Mouse (Mus musculus) heart, postnatal 14 days (tissue): ENCODE data around the gene Ccdc148. TPM values are rescaled to one million over a fixed set of nuclear protein-coding genes. Genes with fewer than 3 reads are reported as not detected.

Source experiments
- DNase-seq, 2 experiments: peaks; one replicate each; pipeline ENCODE4 v3.0.0; 2021 to 2022
- intact Hi-C: fragments of 180-260 bp; cut with DNase I; formaldehyde crosslinking; loops from one replicate; pipeline ENCODE4 v1.15.1; 2025
- total RNA-seq, 2 experiments: library from RNA; stranded (reverse); gene quantifications; 2 replicates each; pipeline ENCODE4 v1.2.3; 2021

Gene Ccdc148
- total RNA-seq, 2 experiments from 2014 or later, result 0.93 to 1.2 TPM

DNA sequence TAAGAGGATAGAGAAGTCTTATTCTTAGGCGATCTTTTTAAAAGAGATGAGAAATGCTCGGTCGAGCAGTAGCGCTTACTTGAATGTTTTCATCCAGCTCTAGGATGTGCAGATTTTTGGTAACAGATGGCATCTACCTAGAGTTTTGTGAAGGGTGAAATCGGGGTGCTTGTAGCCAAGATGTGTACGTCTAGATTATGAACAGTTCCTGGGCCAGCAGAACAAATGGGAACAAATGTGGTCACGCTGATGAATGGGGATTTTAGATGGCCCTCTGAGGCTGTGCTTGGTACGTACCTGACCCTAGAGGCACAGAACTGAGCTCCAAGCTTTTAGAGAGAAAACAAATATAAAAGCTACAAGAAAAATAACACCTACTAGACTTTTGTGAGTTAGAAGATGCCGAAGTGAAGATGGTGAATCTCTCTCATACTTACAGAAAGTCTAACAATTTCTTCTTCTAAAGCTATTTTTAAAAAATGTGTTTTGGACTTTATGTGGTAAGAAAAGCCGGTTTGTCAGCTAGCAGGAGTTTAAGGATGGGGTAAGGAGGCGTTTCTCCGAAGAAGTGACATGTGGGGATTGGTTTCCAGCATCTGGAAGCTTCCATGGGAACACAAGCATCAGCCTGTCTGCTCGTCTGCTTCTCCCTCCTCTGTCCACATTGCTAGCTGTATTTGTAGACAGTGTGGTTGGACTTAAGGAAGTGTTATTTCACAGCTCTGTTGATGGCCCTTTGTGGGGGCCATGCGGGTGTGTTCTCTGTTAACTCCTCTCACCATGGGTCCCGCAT, 21.0 kb upstream of the Ccdc148 start:
- DNase-seq, result no peak
- intact Hi-C loops, result no loop called here

DNA sequence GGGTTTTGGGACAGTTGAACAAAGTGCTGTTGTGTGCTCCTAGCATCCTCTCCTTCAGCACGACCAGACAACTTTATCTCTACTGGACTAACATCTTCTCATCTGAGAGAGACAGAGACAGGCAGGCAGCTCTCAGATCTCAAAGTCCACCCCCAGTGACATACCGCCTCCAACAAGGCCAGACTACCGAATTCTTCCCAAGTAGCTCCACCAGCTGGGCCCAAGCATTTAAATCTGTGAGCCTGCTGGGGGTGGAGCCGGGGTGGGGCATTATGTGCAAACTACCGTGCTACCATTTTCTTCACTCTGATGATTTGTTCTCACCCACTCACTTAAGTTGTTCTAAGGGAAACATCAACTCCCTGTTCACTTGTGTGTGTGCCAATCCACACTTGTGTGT, 19.0 kb upstream of the Ccdc148 start:
- DNase-seq, result no peak
- intact Hi-C loops, result no loop called here

DNA sequence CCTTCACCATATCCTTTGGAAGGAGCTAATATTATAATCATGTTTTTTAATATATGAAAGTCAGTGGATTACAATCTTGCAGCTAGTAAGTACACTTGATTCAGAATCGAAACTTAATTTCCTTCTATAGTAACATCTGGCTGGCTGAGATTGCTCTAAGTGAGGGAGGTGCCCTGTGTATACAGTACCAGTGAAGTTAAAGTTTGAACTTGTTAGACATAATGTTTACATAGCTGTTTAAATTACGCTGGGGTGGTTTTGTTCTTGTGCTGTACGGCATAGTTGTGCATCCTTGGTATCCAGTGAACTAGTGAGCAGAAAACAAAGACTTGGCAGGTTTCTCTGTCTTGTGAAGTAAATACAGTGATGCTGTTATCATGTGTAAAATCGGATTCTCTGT, 18.5 kb upstream of the Ccdc148 start:
- no peak for DNase-seq

DNA sequence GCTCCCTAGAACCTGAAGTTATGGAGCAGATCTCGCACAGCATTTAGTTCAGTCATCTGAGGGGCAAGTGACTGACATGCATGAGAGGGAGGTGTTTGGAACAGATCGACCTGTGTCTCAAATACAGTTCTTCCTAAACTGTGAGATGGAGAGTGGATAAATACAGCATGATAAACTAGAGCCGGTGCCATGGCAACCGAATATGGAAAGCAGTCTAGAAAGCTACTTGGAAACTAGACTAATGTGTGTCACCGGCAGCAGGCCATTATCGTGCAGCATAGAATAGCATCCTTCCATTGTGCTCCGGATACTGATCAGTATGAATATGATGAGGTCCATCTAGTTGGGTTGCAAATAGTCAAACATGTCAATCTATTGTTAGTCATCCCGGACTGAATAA, 17.7 kb upstream of the Ccdc148 start:
- no peak for DNase-seq
- intact Hi-C loops, result no loop called here

More for the DNA sequence above, 18.5 kb upstream of the Ccdc148 start:
- intact Hi-C loops, result no loop called here

DNA sequence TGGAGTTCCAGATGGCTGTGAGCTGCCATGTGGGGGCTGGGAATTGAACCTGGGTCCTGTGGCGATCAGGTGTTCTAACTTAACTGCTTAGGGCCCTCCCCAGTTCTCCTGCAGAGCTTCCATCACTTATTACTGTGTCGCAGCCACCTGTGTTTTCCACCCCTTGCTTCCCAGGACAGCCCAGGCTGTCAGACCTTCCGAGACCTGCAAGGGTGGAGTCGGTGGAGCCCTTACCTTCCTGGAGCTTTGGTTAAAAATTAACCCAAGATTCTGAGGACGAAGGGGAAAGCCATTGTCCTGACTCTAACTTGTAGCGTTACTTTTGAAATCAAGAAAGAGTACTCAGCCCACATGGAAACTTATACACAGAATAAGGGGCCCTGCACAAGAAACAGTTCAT, 15.4 kb upstream of the Ccdc148 start:
- no peak for DNase-seq
- intact Hi-C loops, result no loop called here

DNA sequence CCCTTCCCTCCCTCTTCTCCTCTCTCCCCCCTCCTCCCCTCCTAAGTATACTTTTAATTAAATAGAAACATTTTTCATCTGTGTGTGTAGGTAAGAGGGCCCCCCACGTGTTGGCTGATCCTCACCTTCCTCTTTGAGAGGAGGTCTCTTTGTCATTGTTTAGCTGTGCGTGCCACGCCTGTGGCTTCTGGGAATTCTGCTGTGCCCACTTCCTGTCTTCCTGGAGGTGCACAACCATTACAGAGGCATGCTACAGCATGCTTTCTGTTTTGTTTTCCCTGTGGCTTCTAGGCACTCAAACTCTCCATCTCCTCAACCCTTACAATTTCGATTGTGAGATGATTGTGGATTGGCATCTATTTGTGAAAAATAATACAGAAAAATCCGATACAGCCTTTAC, 11.1 kb upstream of the Ccdc148 start:
- no peak for DNase-seq
- intact Hi-C loops, result no loop called here

DNA sequence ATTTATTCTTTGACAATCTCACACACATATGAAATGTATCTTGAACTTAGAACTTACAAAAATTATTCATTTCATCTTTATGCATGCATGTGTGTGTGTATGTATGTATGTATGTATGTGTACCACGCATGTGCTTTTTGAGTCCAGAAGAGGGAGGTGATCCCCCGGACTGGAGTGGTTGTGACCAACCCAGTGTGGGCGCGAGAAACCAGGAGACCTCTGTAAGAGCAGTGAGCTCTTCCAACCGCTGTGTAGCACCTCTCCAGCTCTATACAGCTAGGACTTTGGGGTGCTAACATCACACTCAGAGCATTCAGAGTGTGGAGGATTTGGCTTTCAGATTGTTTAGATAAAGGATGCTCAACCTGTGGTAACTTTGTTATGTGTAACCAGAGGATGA, 10.1 kb upstream of the Ccdc148 start:
- no peak for DNase-seq
- intact Hi-C loops, result no loop called here

DNA sequence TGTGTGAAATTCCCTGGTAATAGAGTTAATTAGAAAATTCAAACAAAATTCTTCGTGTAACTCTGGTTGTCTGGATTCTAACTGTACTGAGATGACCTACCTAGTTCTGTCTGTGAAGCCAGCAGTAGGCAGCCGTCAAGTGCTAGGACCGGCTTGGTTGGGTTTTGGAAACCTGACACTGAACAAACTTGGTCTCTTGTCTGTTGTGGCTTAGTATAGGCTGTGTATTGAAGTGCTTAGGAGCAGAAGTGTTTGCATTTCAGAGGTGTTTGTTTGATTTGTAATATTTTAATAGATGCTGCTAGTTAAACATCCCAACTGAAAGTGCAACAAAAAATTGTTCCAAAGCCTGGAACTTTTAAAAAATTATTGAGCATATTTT, 9.7 kb upstream of the Ccdc148 start:
- intact Hi-C loops, result no loop called here
- DNase-seq, result no peak

DNA sequence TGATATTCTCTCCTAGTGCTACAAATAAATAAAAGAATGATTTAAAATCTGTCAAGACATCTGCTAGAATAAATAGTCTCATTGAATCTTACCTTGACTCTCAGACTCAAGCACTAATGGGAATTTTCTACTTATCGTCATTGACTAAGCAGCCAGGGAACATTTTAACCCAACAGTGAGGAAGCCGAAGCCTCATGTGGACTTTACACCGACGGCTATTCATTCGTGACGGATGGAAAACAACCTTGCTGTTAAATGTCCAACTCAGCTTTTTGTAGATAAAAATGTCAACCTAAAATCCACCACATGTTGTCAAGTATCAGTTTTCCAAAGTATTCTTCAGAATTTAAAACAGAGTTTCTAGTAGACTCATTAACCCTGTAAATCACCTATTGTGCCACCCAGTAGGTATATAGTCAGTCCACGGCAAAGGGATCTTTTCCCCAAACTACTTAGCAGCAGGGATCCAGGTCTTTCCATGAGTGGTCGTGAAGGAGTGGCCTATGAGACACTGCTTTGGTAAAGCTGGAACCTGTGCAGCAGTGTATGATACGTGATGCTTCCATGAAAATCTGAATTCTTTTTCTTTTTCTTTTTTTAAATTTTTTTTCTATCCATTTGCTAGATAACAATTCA, 9.2 kb upstream of the Ccdc148 start:
- intact Hi-C loops, result no loop called here
- no peak for DNase-seq

DNA sequence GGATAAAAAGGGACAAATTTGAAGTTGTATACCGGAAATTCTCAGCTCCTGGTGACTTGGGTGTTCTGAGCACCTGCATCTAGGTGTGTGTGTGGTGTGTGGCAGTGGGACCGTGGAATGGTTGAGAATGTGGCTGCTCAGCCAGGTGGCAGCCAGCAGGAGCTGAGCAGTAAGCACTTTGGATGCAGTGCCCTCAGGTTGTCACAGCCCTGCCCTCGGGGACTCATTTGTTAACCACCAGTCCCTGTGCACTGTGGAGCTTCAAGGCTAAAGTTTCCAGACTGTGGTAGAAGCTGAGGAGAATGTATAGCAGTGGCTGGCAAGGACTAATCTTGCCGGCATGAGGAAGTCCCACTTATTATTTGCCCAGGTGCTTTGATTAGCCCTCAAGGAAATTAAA, 7.3 kb upstream of the Ccdc148 start:
- intact Hi-C loops, result no loop called here
- no peak for DNase-seq

DNA sequence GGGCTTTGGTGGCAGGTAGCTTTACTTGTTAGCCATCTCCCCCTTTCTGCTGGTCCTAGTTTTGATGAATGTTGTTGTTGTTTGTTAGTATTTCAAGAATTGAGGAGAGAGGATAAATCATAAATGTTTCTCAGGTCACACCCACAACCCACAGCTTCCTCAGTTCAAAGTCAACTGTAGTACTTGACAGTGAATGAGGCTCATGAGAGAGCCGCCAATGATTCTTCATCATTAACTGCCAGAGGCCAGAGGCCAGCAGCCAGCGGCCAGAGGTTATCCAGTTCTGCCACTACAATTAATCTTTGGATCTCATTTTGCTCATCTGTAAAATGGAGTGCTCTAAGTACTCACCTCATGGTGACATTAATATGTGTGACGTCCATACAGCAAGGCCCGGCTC, 6.5 kb upstream of the Ccdc148 start:
- intact Hi-C loops, result no loop called here

DNA sequence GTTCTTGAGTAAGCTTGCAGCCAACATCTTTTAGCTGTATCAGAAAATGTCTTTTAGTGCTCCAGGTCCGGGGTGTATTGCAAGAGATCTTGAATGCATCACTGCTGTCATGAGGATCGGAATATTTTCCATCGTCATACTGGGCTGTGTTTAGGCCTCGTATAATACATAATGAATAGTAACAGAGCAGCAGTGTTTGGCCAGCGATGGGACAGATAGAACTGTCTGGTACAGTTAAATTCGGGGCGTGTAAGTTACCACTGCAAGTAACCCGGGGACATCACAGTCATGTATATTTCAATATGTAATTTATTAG, 1.8 kb upstream of the Ccdc148 start:
- no peak for DNase-seq
- intact Hi-C loops, result loop anchor here (5.0 kb wide), 4 partner anchors 125 to 460 kb away; no protein-coding TSS in a partner anchor

More for the DNA sequence above, 6.5 kb upstream of the Ccdc148 start:
- no peak for DNase-seq

DNA sequence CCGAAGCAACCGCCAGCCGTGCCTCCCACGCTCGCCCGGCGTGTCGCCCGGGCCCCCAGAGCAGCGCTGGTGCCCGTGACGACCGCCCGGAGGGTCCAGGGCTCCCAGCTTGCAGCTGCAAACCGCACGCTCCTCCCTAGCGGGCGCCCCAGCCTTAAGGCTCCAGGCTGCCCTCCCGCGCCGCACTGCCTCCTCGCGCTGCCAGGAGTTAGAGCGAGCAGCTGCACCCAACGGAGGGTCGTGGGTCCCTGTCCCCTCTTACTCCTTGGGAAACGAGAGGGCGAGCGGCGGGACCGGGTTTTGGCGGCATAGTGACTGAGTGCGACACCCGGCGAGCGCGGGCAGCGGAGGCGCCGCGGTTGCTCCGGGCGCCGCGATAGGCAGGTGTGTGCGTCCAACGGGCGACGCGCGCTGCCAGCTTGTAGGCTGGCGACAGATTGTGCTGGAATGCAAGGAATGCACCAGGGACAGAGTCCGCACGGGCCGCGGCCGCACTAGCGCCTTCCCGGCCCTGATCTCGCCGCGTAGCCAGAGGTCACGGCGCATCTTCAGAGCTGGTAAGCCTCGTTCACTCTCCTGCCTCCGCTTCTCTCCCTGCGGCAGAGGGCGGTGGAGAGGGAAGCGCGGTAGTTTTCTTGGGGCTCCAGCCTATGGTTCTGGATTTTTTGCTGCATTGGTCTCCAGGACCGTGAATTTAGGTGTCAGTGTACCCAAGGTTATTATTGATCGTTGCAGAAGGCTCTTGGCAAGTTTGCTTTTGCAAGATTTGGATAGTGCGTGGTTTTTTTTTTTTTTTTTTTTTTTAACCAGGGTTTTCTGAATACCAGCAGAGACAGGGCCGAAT, 1.2 kb upstream of the Ccdc148 start:
- intact Hi-C loops, result loop anchor here (1.0 to 5.0 kb wide), 5 partner anchors 126 to 459 kb away; no protein-coding TSS in a partner anchor
- DNase-seq, result peak; percentile 73 to 80

DNA sequence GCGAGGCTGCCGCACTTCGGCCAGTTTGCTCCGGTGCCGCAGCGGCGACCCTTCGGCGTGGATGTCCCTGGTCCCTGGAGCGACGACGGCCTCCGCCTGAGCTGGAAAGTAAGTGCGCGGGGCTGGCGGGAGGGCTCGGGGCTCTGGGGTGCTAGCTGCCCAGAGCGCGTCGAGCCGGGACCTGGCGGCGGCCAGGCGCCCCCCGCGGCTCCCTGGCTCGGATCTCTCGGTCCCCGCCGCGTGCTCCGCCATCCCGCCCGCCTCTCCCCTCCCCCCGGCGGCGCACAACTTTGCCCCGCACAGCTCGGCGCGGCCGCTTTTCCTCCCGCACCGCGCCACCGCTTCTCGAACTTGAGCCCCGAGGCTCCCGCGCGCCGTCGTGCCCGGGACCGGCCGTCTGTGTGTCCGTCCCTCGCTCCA, 548 bp upstream of the Ccdc148 start:
- peak in 1 of 2 experiments; percentile 52 for DNase-seq
- intact Hi-C loops, result loop anchor here (1.0 to 5.0 kb wide), 5 partner anchors 126 to 459 kb away; no protein-coding TSS in a partner anchor

DNA sequence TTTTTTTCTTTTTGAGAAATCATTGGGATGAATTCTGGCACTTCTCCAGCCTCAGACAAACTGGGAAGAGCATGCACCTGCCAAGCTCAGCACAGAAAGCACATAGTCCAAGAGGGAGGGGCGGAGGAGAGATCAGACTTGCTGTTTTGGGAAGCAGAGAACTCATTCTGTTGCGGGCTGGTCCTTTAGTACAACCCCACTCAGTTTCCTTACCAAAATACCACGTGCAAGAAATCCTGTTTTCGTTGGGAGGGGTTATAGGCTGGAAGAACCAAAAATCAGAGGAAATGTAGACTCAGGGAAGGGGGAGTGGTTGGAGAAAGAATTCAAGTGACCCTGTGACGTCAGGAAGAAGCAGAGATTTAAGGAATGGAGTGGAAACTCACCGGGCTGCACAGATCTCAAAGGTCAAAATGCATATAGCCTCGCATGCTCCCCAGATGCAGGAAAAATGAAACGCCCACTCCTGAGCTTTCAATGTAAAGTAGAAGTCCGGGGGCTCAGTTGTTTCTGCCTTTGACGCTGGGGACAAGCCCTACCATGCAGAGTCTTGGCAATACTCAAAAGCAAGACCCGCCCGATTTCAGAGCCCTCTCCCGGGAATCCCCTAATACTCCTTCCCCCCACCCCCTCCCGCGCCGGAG, 400 bp downstream of the Ccdc148 start:
- no peak for DNase-seq
- intact Hi-C loops, result loop anchor here (1.0 to 5.0 kb wide), 5 partner anchors 60 to 458 kb away; no protein-coding TSS in a partner anchor

DNA sequence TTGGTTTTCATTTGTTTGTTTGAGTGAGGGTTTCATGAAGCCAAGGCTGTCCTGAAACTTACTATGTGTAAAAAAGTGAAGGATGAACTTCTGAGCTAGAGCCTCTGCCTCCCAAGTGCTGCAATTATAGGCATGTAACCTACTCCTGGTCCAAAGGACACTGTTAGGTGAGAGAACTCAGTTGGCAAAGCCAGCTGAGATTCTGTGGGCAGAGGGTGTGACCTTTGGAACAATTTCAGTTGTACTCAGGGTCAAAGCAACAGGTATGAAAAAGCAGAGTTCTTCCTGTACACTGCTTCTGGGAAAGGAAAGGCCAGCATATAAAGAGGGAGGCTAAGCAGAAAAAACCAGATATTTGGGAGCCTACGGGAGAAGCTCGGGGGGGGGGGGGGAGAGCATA, 2.4 kb downstream of the Ccdc148 start:
- DNase-seq, result no peak
- intact Hi-C loops, result no loop called here

DNA sequence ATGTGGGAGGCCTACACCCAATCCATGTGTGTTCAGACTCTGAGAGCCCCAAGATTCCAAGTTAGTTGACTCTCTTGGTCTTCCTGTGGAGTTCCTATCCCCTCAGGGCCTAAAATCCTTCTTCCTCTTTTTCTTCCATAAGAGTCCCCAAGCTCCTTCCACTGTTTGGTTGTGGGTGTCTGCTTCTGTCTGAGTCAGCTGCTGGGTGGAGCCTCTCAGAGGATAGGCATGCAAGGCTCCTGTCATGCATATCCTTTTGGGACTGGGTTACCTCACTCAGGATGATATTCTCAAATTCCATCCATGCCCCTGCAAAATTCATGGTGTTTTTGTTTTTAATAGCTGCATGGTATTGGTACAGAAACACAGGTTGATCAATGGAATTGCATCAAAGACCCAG, 5.1 kb downstream of the Ccdc148 start:
- intact Hi-C loops, result no loop called here
- DNase-seq, result no peak

DNA sequence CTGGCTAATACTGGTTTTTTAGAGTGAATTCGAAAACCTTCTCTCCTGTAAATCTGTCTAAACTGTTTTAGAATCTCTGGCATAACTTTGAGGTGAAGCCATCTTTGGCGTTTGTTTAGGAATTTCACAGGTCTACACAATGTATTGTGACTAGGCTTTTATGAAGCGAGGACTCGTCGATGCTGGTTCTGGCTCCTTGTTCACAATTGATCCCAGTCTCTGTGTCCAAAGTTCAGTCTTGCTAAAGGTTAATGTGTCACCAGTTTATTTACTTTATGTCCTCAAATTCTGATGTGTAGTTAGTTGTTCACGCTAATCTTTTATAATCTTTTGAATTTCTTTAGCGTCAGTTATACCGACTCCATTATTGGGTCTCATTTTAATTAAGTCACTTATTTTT, 29.4 kb downstream of the Ccdc148 start:
- intact Hi-C loops, result no loop called here
- no peak for DNase-seq

DNA sequence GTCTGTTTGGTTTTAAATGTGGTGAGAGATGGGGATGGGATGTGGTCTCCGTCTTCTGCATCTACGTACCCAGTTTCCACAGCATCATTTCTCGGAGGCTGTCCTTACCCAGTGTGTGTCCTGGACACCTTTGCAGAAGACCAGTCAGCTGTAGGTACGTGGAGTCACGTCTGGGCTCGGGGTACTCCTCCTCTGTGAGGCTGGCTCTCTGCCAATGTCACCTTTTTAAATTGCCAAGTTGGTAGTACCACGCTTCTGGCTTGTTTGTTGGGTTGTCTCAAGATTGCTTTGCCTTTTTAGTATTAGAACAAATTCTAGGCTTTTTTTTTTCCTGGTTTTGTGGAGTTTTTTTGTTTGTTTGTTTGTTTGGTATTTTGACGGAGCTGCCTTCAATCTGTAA, 30.7 kb downstream of the Ccdc148 start:
- DNase-seq, result no peak
- intact Hi-C loops, result no loop called here

DNA sequence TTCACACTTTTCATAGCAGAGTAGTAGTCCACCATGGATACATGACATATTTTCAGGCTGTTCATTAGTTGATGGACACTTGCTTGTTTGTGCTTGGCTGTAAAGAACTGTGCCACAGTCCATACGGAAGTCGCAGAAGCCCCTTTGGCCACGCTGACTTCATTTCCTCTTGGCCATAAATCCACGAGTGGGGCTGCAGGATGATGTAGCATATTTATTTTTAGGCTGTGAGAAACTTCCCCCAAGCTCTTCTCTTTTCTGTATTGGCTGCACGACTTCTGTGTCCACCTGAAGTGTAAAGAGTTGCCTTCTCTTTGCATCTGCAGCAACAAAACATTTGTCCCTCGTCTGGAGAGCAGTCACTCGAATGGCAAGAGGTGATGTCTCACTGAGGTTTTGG, 31.5 kb downstream of the Ccdc148 start:
- intact Hi-C loops, result no loop called here
- DNase-seq, result no peak
